Mouse (Mus musculus) stomach, postnatal 0 days (tissue): Measurements from ENCODE around the gene Prkce. TPM values are rescaled to one million over a fixed set of nuclear protein-coding genes. Genes with fewer than 3 reads are reported as not detected.

Experiments
- ATAC-seq: fragments of 200-750 bp; cut with Nextera tagmentation; 2 replicates; pipeline ENCODE4 v1.8.0; 2017; ENCODE audit not compliant: low FRiP score, low TSS enrichment
- DNase-seq: peaks from one replicate; pipeline ENCODE4 v3.0.0-alpha.2; 2016; ENCODE audit warnings: low spot score
- H3K27ac ChIP-seq: fragments of 300-500 bp; sonication (generic); replicated peaks from 2 replicates; pipeline ENCODE4 v1.5.1; 2014; ENCODE audit warnings: mild to moderate bottlenecking, control low read depth
- H3K27me3 ChIP-seq: fragments of 300-500 bp; sonication (generic); 2 replicates; pipeline ENCODE4 v1.6.1; 2014; ENCODE audit warnings: low read length; ENCODE audit not compliant: control insufficient read depth, insufficient read depth
- H3K36me3 ChIP-seq: fragments of 300-500 bp; sonication (generic); 2 replicates; pipeline ENCODE4 v1.6.1; 2014; ENCODE audit warnings: low read length, mixed read lengths; ENCODE audit not compliant: control insufficient read depth, insufficient read depth
- H3K4me1 ChIP-seq: fragments of 300-500 bp; sonication (generic); replicated peaks from 2 replicates; pipeline ENCODE4 v1.6.1; 2014; ENCODE audit warnings: antibody characterized with exemption; ENCODE audit not compliant: control insufficient read depth, insufficient read depth
- H3K4me2 ChIP-seq: fragments of 300-500 bp; sonication (generic); replicated peaks from 2 replicates; pipeline ENCODE4 v1.6.1; 2014; ENCODE audit warnings: low read depth, mild to moderate bottlenecking, control low read depth, moderate library complexity
- H3K4me3 ChIP-seq: fragments of 300-500 bp; sonication (generic); 2 replicates; pipeline ENCODE4 v1.5.1; 2014; ENCODE audit warnings: low read depth, low read length, control low read depth
- H3K9ac ChIP-seq: fragments of 300-500 bp; sonication (generic); 2 replicates; pipeline ENCODE4 v1.6.1; 2014; ENCODE audit warnings: mild to moderate bottlenecking, low read length, control low read depth, mixed read lengths
- H3K9me3 ChIP-seq: fragments of 300-500 bp; sonication (generic); 2 replicates; pipeline ENCODE4 v1.6.1; 2016; ENCODE audit warnings: low read length; ENCODE audit not compliant: control insufficient read depth
- CTCF ChIP-seq: IDR thresholded peaks from 2 replicates; pipeline ENCODE4 v1.5.1; 2016; ENCODE audit warnings: antibody characterized with exemption, low read depth, mild to moderate bottlenecking, moderate library complexity
- EP300 ChIP-seq: optimal IDR thresholded peaks from 2 replicates; pipeline ENCODE3; 2016; ENCODE audit warnings: antibody characterized with exemption
- WGBS: fragments of 180-500 bp; shearing (Covaris S2); extraction: QIAGEN DNeasy Blood & Tissue Kit; methylation state at CpG from one replicate; pipeline ENCODE4 v1.1.7; 2014; 5-methylcytosine and 5-hydroxymethylcytosine counted together
- polyA plus RNA-seq: library from polyadenylated mRNA; unstranded; fragments of >200 nt; fragmentation: Nextera tagmentation; extraction: Ambion mirVana; gene quantifications from 2 replicates; pipeline ENCODE4 v1.2.1, GENCODE M21; 2015

Gene Prkce
- polyA plus RNA-seq, 1 experiment from 2014 or later: 3.4 TPM

DNA sequence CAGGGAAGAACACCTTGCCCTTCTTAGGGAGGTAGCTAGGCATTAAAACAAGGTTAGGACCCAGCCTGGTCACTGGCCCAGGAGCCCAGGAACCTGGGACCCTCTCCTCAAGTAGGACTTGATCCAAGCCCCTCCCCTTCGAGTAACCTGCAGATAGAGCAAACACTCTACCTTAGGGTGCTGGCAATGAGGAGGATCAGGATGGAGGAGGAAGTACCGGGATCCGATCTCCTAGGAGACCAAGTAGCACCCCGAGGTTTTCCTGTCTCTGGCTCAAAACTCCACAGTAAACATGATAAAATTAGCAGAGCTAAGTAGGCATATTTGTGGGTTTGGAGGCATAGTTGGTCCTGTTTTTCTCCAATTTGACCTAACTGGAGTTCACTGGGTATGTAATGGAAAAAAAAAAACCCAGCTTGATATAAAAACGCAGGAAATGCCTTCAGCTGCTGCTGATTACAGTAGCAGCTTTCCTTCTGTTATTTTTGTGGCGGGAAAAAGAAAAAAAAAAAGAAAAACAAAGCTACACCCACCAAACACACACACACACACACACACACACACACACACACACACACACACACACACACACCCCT is 425.5 kb downstream of the Prkce start:
- TF ChIP-seq CTCF: no peak
- no peak for TF ChIP-seq EP300
- 0 out of 2 replicates have a peak, but pooled peaks cover 4% of the 10 kb centered on the region for H3K4me1 ChIP-seq
- no peaks in the 10 kb centered on the region for H3K27me3 ChIP-seq
- no peak overlapping the region for H3K27ac ChIP-seq
- H3K9me3 ChIP-seq: no peaks in the 10 kb centered on the region
- H3K36me3 ChIP-seq: no peaks in the 10 kb centered on the region
- H3K4me3 ChIP-seq: no peak overlapping the region
- no peak for ATAC-seq
- WGBS: 52% methylated on average over 6 of the region's 6 CpGs
- no peak for DNase-seq
- no peak overlapping the region for H3K9ac ChIP-seq
- H3K4me2 ChIP-seq: no peak overlapping the region

DNA sequence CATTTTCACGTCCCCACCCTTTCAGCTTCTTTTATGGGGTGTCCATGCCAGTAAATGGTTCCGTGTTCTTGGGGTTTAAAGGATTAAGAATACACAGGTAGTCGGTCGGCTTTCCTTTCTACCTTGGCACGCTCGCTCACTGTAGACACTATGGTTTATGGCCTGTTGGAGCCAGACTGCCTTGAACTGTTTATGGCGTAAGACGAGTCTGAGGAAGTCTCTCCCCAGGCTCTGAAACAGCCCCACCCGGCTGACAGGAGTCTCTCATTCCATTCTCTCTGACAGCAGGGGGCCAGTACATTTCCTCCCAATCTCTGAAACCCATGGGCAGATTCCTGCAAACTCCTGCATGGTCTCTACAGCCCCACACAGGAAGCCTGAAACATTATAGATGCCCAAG is 427.9 kb downstream of the Prkce start:
- H3K4me3 ChIP-seq: no peak overlapping the region
- ATAC-seq (no peak), DNase-seq (no peak)
- H3K9ac ChIP-seq: no peak overlapping the region
- no peaks in the 10 kb centered on the region for H3K4me1 ChIP-seq
- no peaks in the 10 kb centered on the region for H3K36me3 ChIP-seq
- no peaks in the 10 kb centered on the region for H3K27me3 ChIP-seq
- H3K9me3 ChIP-seq: no peaks in the 10 kb centered on the region
- no peak overlapping the region for H3K4me2 ChIP-seq
- no peak for TF ChIP-seq CTCF
- TF ChIP-seq EP300: no peak
- 62% methylated on average over 9 of the region's 9 CpGs for WGBS
- no peak overlapping the region for H3K27ac ChIP-seq

DNA sequence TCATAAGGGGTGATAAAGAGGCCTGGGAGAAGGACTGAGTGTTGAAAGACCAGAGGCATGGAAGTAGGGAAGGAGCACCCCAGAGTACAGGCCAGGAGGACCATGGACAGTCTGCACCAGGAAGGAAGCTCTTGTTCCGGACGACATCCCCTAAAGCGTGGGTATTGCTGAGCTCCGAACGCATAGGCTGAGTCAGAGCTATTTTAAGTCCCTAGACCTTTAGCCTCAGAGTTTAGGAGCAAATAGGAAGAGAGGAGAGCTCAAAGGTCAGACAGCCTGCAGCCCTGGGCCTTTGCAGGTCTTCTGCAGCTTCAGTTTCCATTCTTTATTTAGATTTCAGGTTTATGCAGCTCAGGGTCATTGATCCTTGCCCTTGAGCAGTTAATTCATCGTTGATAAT is 433.5 kb downstream of the Prkce start:
- 63% methylated on average over 6 of the region's 6 CpGs for WGBS
- TF ChIP-seq EP300: no peak
- TF ChIP-seq CTCF: no peak
- Histone ChIP-seq H3K27me3 (no peaks in the 10 kb centered on the region), H3K9me3 (no peaks in the 10 kb centered on the region), H3K9ac (no peak overlapping the region), H3K36me3 (no peaks in the 10 kb centered on the region), H3K4me1 (no peaks in the 10 kb centered on the region), H3K4me2 (no peak overlapping the region), H3K4me3 (no peak overlapping the region), H3K27ac (no peak overlapping the region)
- DNase-seq (no peak), ATAC-seq (no peak)

DNA sequence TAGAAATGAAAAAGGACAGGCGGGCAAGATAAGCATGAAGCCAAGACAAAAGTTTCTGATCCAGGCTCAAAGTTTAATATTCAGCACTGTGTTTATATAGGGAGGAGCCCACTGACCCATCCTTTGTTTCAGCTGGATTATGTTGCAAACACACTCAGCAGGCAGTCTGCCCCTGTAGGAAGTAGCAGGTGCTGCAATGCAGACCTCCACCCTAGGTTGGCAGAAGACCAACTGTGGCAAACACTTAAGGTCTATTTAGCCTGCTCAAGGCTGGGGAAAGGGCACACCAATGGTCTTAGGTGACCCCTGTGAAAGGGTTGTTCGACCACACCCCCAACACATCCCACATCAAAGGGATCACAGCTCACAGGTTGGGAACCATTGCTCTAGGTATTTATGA is 434.3 kb downstream of the Prkce start:
- 81% methylated on average over 2 of the region's 2 CpGs for WGBS
- no peak overlapping the region for H3K27ac ChIP-seq
- no peak for TF ChIP-seq EP300
- peak; percentile 21; the same call in 1 of the 2 replicates for TF ChIP-seq CTCF
- no peak overlapping the region for H3K9ac ChIP-seq
- DNase-seq: no peak
- no peaks in the 10 kb centered on the region for H3K9me3 ChIP-seq
- H3K27me3 ChIP-seq: no peaks in the 10 kb centered on the region
- no peak overlapping the region for H3K4me2 ChIP-seq
- no peak overlapping the region for H3K4me3 ChIP-seq
- no peak for ATAC-seq
- no peaks in the 10 kb centered on the region for H3K4me1 ChIP-seq
- no peaks in the 10 kb centered on the region for H3K36me3 ChIP-seq

DNA sequence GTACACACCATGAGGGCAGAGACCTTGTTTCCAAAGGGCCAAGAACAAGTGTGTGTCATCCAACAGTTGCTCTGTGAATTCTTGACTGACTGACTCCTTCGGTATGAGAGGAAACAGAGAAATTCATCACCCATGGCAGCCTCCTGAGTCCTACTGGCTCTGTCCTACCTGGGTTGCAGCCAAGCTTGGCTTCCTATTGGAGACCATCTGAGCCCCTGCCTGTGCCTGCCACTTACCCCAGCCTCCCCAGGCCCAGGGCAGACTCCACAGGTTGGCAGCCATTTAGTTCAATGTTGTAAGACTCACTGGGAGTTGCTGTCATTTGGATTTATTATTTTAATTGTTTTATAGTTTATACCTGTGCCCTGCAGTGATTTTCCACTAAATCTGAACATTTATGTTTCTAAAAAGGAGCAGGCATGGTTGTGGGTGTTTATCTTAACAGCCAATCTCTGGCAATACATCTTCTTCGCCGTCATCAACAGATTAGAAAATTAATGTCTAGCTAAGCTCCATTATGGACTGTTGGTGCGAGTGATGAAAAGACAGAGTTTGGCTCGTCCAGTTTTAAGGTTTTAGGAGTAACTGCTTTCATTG is 436.4 kb downstream of the Prkce start:
- no peak for TF ChIP-seq CTCF
- no peak for TF ChIP-seq EP300
- DNase-seq (no peak), ATAC-seq (no peak)
- H3K9me3 ChIP-seq: no peaks in the 10 kb centered on the region
- H3K36me3 ChIP-seq: no peaks in the 10 kb centered on the region
- no peak overlapping the region for H3K27ac ChIP-seq
- no peaks in the 10 kb centered on the region for H3K27me3 ChIP-seq
- 40% methylated on average over 5 of the region's 5 CpGs for WGBS
- H3K4me3 ChIP-seq: no peak overlapping the region
- H3K9ac ChIP-seq: no peak overlapping the region
- no peak overlapping the region for H3K4me2 ChIP-seq
- H3K4me1 ChIP-seq: no peaks in the 10 kb centered on the region

DNA sequence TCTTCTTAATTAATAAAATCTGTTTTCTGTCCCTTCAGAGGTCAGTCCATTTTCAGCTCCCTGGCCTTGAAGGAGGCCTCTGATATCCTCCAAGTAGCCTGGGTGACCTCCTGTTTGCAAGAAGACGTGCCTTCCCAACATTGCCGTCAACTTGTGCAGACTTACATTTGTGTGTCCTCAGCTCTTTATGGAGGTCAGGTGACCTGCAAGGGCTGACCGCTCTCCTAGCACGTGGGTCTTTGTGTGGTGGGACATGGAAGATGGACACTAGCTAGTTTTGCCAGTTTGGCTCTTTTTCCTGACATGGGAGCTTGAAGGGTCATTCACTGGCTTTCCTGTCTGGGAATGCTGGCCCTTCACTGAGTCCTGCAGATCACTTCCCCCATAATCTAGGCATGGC is 440.4 kb downstream of the Prkce start:
- Histone ChIP-seq H3K4me2 (no peak overlapping the region), H3K9me3 (no peaks in the 10 kb centered on the region), H3K36me3 (no peaks in the 10 kb centered on the region), H3K4me3 (no peak overlapping the region), H3K27ac (no peak overlapping the region), H3K9ac (no peak overlapping the region), H3K4me1 (no peaks in the 10 kb centered on the region), H3K27me3 (no peaks in the 10 kb centered on the region)
- 87% methylated on average over 4 of the region's 4 CpGs for WGBS
- TF ChIP-seq EP300: no peak
- ATAC-seq (no peak), DNase-seq (no peak)
